Mouse (Mus musculus): ENCODE data around the gene Taf4.

Taf4 gene

GRCm38 (mm10) chr2:179976628-179977343, at the start of gene Taf4:
Gene Taf4, minus strand, starts transcription at chr2:179976646.
- DNase-seq: peak; percentile 86 to 87

DNA sequence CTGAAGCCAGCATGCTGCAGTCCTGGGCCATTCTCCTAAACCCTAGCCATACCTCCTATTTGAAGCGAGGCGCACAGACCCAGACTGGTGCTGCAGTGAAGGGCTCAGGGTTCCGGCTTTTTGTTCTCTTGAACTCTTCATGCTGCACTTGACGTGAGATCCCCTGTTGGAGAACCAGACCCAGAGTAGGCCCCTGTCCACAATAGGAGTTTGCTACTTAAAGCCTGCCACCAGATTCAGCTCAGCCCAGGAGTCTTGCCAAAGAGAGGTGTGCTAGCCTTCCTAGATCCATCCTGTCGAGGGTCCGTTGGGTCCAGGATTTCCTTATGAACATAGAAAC, 49.4 kb upstream of the Taf4 start:
- DNase-seq: no peak

DNA sequence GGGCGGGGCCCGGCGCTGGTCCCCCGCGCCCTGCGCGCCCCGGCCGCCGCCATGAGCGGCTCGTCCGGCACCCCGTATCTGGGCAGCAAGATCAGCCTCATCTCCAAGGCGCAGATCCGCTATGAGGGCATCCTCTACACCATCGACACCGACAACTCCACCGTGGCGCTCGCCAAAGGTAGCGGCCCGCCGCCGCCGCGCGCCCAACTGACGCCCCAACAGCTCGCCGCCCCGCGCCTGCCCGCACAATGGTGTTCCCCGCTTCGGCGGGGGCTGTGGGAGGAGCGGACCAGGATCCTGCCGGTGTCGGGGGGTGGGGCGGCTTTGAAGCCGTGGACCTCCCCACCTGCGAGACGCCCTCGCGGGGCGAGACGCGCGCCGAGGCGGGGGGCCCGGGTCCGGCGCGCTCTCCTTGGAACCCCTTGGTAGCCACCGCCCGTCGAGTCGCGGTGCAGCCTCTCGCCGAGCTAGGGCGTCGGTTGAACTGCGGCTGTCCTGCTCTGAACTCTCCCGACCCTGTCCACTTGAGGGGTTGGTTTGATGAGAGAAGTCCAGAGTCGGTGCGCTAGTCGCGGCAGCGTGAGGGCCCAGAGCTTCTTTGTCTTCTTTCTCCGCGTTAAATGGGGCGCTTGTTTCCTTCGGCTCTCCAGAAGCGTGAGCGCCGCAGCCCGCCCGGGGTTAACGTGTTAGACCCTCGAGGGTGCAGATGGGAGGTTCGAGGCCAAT, 48.9 kb upstream of the Taf4 start:
- peak; percentile 51 to 54 for DNase-seq

- peak; percentile 99 for DNase-seq
Observed at GRCm38 (mm10) chr2:180024401-180025098, 48.1 kb upstream of the Taf4 start, which contains the start of gene Lsm14b. Gene Lsm14b, plus strand, starts transcription at chr2:180024987.

GRCm38 (mm10) chr2:180022751-180023150, 46.3 kb upstream of the Taf4 start:
- DNase-seq: no peak

DNA sequence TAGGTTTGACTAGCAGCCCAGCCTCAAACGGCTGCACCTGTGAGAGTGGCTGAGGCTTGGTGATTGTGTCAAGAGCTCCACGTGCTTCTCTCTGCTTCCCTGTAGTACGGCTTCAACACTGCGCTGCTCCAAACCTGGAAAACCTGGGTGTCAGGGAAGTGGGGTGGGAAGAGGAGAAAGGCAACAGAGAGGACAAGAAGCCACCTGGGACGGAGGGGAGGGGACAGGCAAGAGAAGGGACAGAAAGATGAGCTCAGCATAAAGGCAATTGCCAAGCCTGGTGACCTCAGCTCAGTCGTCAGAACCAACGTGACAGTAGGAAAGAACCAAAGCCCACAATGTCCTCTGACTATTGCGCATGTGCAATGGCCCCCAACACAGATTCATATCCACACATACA, 44.5 kb upstream of the Taf4 start:
- DNase-seq: no peak

GRCm38 (mm10) chr2:180020091-180020661, 43.7 kb upstream of the Taf4 start:
- DNase-seq: no peak

DNA sequence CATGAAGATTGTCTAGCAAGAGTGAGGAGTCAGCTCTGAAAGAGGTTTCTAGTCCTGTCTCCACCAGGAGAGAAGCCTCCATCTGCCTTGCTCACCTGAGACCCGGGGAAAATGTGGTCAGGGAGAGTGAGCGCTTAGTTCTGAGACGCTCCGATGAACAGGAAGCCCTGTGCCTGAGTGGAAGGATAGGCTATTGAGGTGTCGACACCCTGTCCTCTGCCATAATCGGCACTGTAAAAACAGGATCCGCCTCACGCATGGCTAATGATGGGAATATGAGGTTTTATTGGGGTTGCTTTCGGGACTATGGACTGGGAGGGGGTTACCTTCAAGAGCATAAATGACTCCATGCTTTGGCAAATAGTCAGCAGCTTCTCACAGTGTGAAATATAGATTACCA, 42.1 kb upstream of the Taf4 start:
- no peak for DNase-seq

- peak in 1 of 2 experiments; percentile 19 for DNase-seq
Observed at GRCm38 (mm10) chr2:180017632-180018031, 41.2 kb upstream of the Taf4 start.

GRCm38 (mm10) chr2:180013686-180014085, 37.2 kb upstream of the Taf4 start:
- no peak for DNase-seq

DNA sequence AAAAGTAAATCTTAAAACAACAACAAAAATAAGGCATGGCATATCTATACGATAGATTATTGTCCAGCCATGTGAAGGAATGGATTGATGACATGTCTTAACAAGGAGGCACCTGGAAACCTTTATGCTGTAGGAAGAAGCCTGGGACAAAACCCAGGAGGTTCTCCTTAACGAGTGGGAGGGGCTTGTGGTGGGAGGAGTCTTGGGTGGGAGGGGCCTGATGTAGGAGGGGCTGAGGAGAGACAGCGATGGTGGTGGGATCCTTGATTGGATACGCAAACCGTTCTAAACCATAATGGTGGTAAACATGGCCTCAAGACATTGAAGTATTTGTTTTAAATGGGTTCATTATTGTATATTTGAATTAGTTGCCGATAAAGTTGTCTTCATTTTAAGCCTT, 34.9 kb upstream of the Taf4 start:
- DNase-seq: no peak

GRCm38 (mm10) chr2:180010686-180011085, 34.2 kb upstream of the Taf4 start:
- DNase-seq: no peak

GRCm38 (mm10) chr2:180006352-180007017, 30.0 kb upstream of the Taf4 start:
- peak in 1 of 2 experiments; percentile 9 for DNase-seq

DNA sequence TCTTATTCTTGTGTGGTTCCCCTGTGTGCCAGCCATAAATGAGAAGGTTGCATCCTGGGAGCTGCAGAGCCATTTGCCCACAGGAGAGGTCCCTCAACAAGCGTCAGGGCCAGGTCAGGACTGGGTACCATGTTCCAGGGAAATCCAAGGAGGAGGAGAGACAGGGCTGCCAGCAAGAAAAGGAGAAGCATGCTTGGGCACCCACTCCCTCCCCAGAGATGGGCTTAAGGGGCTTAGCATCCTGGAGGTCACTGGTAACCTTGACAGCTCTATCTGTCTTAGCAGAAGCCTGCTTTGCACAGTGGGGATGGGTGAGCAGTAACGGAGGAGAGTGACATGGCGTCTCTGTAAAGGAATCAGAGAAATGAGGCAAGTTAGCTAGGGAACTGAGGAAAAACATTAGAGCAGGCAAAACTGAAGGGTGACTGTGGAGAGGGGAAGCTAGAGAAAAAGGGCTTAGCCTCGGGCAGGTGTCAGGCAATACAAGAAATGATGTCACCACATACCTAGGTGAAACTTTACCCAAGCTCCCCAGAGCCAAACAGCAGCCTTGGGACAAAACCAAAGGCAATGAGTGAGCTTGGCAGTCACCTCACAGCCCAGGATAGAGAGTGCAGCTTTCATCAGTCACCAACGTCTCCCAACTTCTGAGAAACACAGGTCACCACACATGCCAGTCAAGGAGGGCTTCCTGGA, 29.4 kb upstream of the Taf4 start:
- DNase-seq: no peak

- no peak for DNase-seq
Observed at GRCm38 (mm10) chr2:180001635-180002034, 25.2 kb upstream of the Taf4 start.

DNA sequence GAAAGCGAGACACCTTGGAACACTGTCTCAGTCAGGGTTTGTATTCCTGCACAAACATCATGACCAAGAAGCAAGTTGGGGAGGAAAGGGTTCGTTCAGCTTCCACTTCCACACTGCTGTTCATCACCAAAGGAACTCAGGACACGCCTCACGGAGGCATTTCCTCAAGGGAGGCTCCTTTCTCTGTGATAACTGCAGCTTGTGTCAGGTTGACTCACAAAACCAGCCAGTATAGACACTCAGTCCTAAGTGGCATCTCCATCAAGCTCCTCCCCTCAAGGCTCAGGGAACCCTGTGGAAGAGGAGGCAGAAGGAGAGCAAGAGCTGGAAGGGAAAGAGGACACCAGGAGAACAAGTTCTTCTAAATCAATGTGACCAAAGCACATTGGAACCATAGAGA, 22.0 kb upstream of the Taf4 start:
- DNase-seq: no peak

DNA sequence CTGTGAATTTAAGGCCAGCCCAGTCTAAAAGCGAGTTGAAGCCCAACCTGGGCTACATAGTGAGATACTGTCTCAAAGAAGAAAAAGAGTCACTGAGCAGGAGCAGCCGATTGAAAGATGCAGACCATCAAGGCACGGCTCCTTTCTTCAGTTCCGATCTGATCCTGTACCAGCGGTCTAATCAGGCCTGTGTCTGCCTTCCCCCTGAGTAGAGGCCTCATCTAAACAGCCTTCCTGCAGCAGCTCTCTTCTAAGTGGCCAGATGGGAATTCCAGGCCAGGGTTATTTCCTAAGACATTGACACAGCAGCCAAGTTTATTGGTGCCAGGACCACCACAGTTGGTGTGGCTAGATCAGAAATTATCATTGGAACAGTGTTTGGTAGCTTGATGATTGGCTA, 16.6 kb upstream of the Taf4 start:
- DNase-seq: no peak

GRCm38 (mm10) chr2:179989098-179989497, 12.7 kb upstream of the Taf4 start:
- no peak for DNase-seq

GRCm38 (mm10) chr2:179986437-179987022, 10.1 kb upstream of the Taf4 start:
- no peak for DNase-seq

DNA sequence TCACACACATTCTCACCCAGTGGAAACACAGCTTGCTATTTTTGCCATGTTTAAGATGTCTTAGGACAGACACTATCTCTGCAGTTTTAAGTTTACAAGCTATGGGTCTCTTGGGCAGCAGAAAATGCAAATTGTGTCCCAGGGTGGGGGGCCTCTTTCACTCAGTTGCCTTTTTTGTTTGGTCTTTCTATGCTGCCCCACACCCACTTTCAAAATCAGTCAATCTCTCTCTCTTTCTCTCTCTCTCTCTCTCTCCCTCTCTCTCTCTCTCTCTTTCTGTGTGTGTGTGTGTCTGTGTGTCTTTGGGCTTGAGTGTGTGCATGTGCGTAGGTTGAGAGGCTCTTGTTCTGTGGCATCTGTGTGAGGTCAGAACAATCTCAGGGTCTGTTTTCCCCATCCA, 9.2 kb upstream of the Taf4 start:
- no peak for DNase-seq

DNA sequence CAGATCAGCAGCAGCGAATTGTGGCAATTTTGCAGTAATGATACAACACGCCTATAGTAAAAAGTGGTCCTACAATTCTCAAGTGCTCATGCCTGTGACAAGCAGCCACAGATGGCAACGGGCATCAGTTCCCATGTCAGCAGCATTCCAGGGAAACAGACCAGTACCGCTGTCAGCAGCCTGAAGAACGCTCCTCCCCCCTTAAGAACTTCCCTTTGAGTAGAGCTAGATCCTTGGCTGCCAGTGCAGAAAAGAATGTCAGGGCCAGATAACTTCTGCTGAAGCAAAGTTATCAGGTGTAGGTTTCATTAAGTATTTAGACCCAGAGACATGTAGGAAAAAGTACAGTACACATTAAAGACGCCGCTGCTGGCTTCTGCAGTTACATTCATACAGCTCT, 8.4 kb upstream of the Taf4 start:
- DNase-seq: peak in 1 of 2 experiments; percentile 11

GRCm38 (mm10) chr2:179982715-179983114, 6.3 kb upstream of the Taf4 start:
- no peak for DNase-seq

Data from lung, adult 18-20 months (tissue).